Comparison of ENCODE assay signal across 25 mouse cellular contexts in the genomic region with DNA sequence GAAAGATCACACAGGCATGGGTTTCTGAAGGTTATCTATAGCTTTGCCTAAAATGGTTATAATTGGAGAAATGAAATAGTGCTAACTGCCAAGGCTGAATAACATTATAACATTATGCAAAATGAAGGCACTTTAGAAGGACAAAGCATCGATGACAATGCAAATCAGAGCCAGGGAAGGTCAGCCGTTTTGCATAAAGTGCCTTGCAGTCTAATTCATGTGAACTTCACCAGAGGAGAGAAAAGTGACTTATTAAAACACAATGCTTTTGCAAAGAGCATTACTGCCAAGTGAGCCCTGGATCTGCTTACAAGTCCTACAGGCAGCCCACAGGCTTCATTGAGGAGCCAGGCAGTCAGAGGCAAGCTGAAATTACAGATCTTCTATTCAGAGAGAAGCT.
DNase-seq lines count a peak whose midpoint lies in the region; ATAC-seq and TF ChIP-seq lines count a peak whose summit lies in the region.
"Had no signal": no experiment of that assay in that cellular context is flagged by ENCODE, and none has a peak within 500 bp of the region (broad histone marks: within the 10 kb centered on the region; RNA-seq: fewer than 3 reads in every experiment).

No protein-coding gene starts in this region.

- no peak overlapping the region for H3K27ac ChIP-seq in embryonic facial prominence, embryonic 14.5 days (replicated peaks; ENCODE audit: low read depth, low read length)
- H3K27ac ChIP-seq in embryonic facial prominence, embryonic 10.5 days (replicated peaks): no peak overlapping the region
- 0 out of 2 replicates have a peak overlapping the region, but pooled peaks have one; percentile 16 for H3K27ac ChIP-seq in hindbrain, embryonic 10.5 days
- no peak overlapping the region for H3K27ac ChIP-seq in hindbrain, embryonic 14.5 days
- no peak overlapping the region for H3K27ac ChIP-seq in CH12.LX (ENCODE audit: insufficient read depth, low read depth)
- H3K27ac ChIP-seq: embryonic facial prominence, embryonic 12.5 days; embryonic facial prominence, embryonic 15.5 days; forebrain, embryonic 10.5 days; forebrain, embryonic 12.5 days; forebrain, embryonic 15.5 days had no signal

- DNase-seq in embryonic facial prominence, embryonic 14.5 days (ENCODE audit: low spot score): peak; percentile 41
- no peak for DNase-seq in embryonic facial prominence, embryonic 10.5 days (ENCODE audit: low spot score)
- no peak for DNase-seq in hindbrain, embryonic 10.5 days (ENCODE audit: low spot score)
- DNase-seq in hindbrain, embryonic 14.5 days (ENCODE audit: low spot score): no peak
- DNase-seq in CH12.LX (ENCODE audit: extremely low read depth): peak; percentile 57
- peak; percentile 60 for DNase-seq in brain, embryonic 14.5 days (ENCODE audit: low read depth)
- DNase-seq in lung, postnatal 36 days: no peak
- DNase-seq: adrenal gland, adult 2 months; adrenal gland, postnatal 10 days; adrenal gland, postnatal 25 days; B cell, adult 2 months; cerebellum, adult 11 months; cerebellum, adult 18-20 months; cerebellum, adult 8-10 months; cerebellum, adult 9-11 months; cerebellum, postnatal 14 days; cerebellum, postnatal 36 days; embryo, embryonic 11 days had no signal

- TF ChIP-seq POLR2A in CH12.LX (IDR thresholded peaks at IDR 0.05; ENCODE audit: low read depth, low read length): no peak
- TF ChIP-seq POLR2A in brain, embryonic 14.5 days (IDR thresholded peaks at IDR 0.05; ENCODE audit: borderline replicate concordance, extremely low read depth, insufficient read depth, insufficient read length, poor library complexity, severe bottlenecking): no peak

- TF ChIP-seq RAD21 in CH12.LX (IDR thresholded peaks at IDR 0.05; ENCODE audit: low read depth, low read length): no peak

- H3K27me3 ChIP-seq in embryonic facial prominence, embryonic 14.5 days (replicated peaks; ENCODE audit: control insufficient read depth, insufficient read depth, low read length): no peaks in the 10 kb centered on the region
- no peaks in the 10 kb centered on the region for H3K27me3 ChIP-seq in embryonic facial prominence, embryonic 10.5 days (replicated peaks; ENCODE audit: low read depth, poor library complexity, severe bottlenecking)
- H3K27me3 ChIP-seq in hindbrain, embryonic 10.5 days (ENCODE audit: insufficient read depth, poor library complexity, severe bottlenecking): no peaks in the 10 kb centered on the region
- H3K27me3 ChIP-seq in hindbrain, embryonic 14.5 days (ENCODE audit: control insufficient read depth, insufficient read depth, low read length): no peaks in the 10 kb centered on the region
- H3K27me3 ChIP-seq in CH12.LX (replicated peaks): no peaks in the 10 kb centered on the region
- H3K27me3 ChIP-seq: embryonic facial prominence, embryonic 12.5 days; embryonic facial prominence, embryonic 15.5 days; forebrain, embryonic 12.5 days; forebrain, embryonic 15.5 days had no signal

- H3K9me3 ChIP-seq in embryonic facial prominence, embryonic 14.5 days (ENCODE audit: control insufficient read depth, low read length): no peaks in the 10 kb centered on the region
- H3K9me3 ChIP-seq in embryonic facial prominence, embryonic 10.5 days: no peaks in the 10 kb centered on the region
- H3K9me3 ChIP-seq in hindbrain, embryonic 10.5 days: no peaks in the 10 kb centered on the region
- H3K9me3 ChIP-seq in hindbrain, embryonic 14.5 days (ENCODE audit: control insufficient read depth, low read length): no peaks in the 10 kb centered on the region
- no peaks in the 10 kb centered on the region for H3K9me3 ChIP-seq in CH12.LX (replicated peaks; ENCODE audit: low read length)
- H3K9me3 ChIP-seq: embryonic facial prominence, embryonic 12.5 days; embryonic facial prominence, embryonic 15.5 days; forebrain, embryonic 10.5 days; forebrain, embryonic 12.5 days; forebrain, embryonic 15.5 days had no signal

- TF ChIP-seq CTCF in CH12.LX (conservative IDR thresholded peaks at IDR 0.05 in 1 of 2, IDR thresholded peaks at IDR 0.05 in 1 of 2; ENCODE audit: low read depth in 2 of 2, low read length in 2 of 2): no peak
- no peak for TF ChIP-seq CTCF in brain, embryonic 14.5 days (IDR thresholded peaks at IDR 0.05; ENCODE audit: borderline replicate concordance, extremely low read depth, insufficient read depth, insufficient read length)

- no peaks in the 10 kb centered on the region for H3K36me3 ChIP-seq in embryonic facial prominence, embryonic 14.5 days (ENCODE audit: control insufficient read depth, insufficient read depth, low read length)
- no peaks in the 10 kb centered on the region for H3K36me3 ChIP-seq in embryonic facial prominence, embryonic 10.5 days (replicated peaks)
- no peaks in the 10 kb centered on the region for H3K36me3 ChIP-seq in hindbrain, embryonic 10.5 days
- H3K36me3 ChIP-seq in hindbrain, embryonic 14.5 days (replicated peaks; ENCODE audit: control insufficient read depth, insufficient read depth): no peaks in the 10 kb centered on the region
- H3K36me3 ChIP-seq in CH12.LX (replicated peaks in 1 of 2; ENCODE audit: control insufficient read depth in 1 of 2, insufficient read depth in 1 of 2, low read length in 1 of 2): no peaks in the 10 kb centered on the region
- H3K36me3 ChIP-seq: embryonic facial prominence, embryonic 12.5 days; embryonic facial prominence, embryonic 15.5 days; forebrain, embryonic 10.5 days; forebrain, embryonic 12.5 days; forebrain, embryonic 15.5 days had no signal

- in situ Hi-C loops in CH12.LX (cut with MboI; ENCODE audit: low pct_ligation_motif_present, low pct_unique_long_range_greater_than_20kb, low sequenced_read_pairs): no loop called here

- H3K79me2 ChIP-seq in CH12.LX (replicated peaks; ENCODE audit: control insufficient read depth, extremely low read depth, insufficient read depth, poor library complexity, severe bottlenecking): no peaks in the 10 kb centered on the region

- no peak overlapping the region for H3K4me3 ChIP-seq in embryonic facial prominence, embryonic 14.5 days (ENCODE audit: low read depth, low read length)
- H3K4me3 ChIP-seq in embryonic facial prominence, embryonic 10.5 days: no peak overlapping the region
- no peak overlapping the region for H3K4me3 ChIP-seq in hindbrain, embryonic 10.5 days
- H3K4me3 ChIP-seq in hindbrain, embryonic 14.5 days (replicated peaks; ENCODE audit: low read length): no peak overlapping the region
- no peak overlapping the region for H3K4me3 ChIP-seq in CH12.LX (replicated peaks in 1 of 3; ENCODE audit: low read depth in 2 of 3, low read length in 2 of 3, poor library complexity in 1 of 3)
- H3K4me3 ChIP-seq: embryonic facial prominence, embryonic 12.5 days; embryonic facial prominence, embryonic 15.5 days; erythroblast, embryonic 14.5 days; forebrain, embryonic 10.5 days; forebrain, embryonic 12.5 days; forebrain, embryonic 15.5 days had no signal

- dilution Hi-C loops in CH12.LX (cut with MboI; ENCODE audit: extremely low pct_ligation_motif_present, extremely low pct_unique_long_range_greater_than_20kb, low sequenced_read_pairs): no loop called here

- peak; percentile 42; the same call in 1 of the 2 replicates for ATAC-seq in embryonic facial prominence, embryonic 14.5 days (ENCODE audit: low read depth)
- no peak for ATAC-seq in hindbrain, embryonic 14.5 days (ENCODE audit: low FRiP score)
- ATAC-seq: CD4-positive, CD25-positive, alpha-beta regulatory T cell, adult 4 months; forebrain, embryonic 15.5 days had no signal

- no peak overlapping the region for H3K4me2 ChIP-seq in embryonic facial prominence, embryonic 14.5 days (ENCODE audit: low read depth, low read length)
- H3K4me2 ChIP-seq in hindbrain, embryonic 14.5 days (replicated peaks): no peak overlapping the region
- H3K4me2 ChIP-seq in CH12.LX (ENCODE audit: insufficient read depth, low read depth, poor library complexity, severe bottlenecking): peak overlapping the region; percentile 22
- H3K4me2 ChIP-seq: embryonic facial prominence, embryonic 12.5 days; embryonic facial prominence, embryonic 15.5 days; forebrain, embryonic 12.5 days; forebrain, embryonic 15.5 days had no signal

- H3K9ac ChIP-seq in embryonic facial prominence, embryonic 14.5 days (ENCODE audit: low read depth, low read length): no peak overlapping the region
- H3K9ac ChIP-seq in hindbrain, embryonic 14.5 days: no peak overlapping the region
- H3K9ac ChIP-seq in CH12.LX (ENCODE audit: insufficient read depth, low read depth): no peak overlapping the region
- H3K9ac ChIP-seq: embryonic facial prominence, embryonic 12.5 days; embryonic facial prominence, embryonic 15.5 days; forebrain, embryonic 12.5 days; forebrain, embryonic 15.5 days had no signal

- 70% methylated on average over 2 of the region's 2 CpGs for WGBS in embryonic facial prominence, embryonic 14.5 days
- 80% methylated on average over 2 of the region's 2 CpGs for WGBS in embryonic facial prominence, embryonic 10.5 days
- WGBS in hindbrain, embryonic 10.5 days: 65% methylated on average over 2 of the region's 2 CpGs
- WGBS in hindbrain, embryonic 14.5 days: 26% methylated on average over 2 of the region's 2 CpGs

- H3K4me1 ChIP-seq in embryonic facial prominence, embryonic 14.5 days (ENCODE audit: control insufficient read depth, insufficient read depth, low read length): no peaks in the 10 kb centered on the region
- H3K4me1 ChIP-seq in embryonic facial prominence, embryonic 10.5 days: no peaks in the 10 kb centered on the region
- H3K4me1 ChIP-seq in hindbrain, embryonic 10.5 days (replicated peaks): peaks cover 7% of the 10 kb centered on the region
- no peaks in the 10 kb centered on the region for H3K4me1 ChIP-seq in hindbrain, embryonic 14.5 days (replicated peaks; ENCODE audit: control insufficient read depth, insufficient read depth, low read length)
- peaks cover 0 to 19% of the 10 kb centered on the region in 2 experiments; a peak in 2 of 4 replicates for H3K4me1 ChIP-seq in CH12.LX (ENCODE audit: control insufficient read depth in 1 of 2, insufficient read depth in 2 of 2)
- H3K4me1 ChIP-seq: embryonic facial prominence, embryonic 12.5 days; forebrain, embryonic 10.5 days; forebrain, embryonic 12.5 days; forebrain, embryonic 15.5 days had no signal

- TF ChIP-seq EP300 in CH12.LX (IDR thresholded peaks at IDR 0.05; ENCODE audit: low read length): no peak

TF ChIP-seq in CH12.LX, 34 proteins besides CTCF, POLR2A, EP300 and RAD21:
- TF ChIP-seq NELFE (IDR thresholded peaks at IDR 0.05; ENCODE audit: low read depth, low read length) (no peak), HCFC1 (IDR thresholded peaks at IDR 0.05; ENCODE audit: low read depth, low read length) (no peak), TCF12 (IDR thresholded peaks at IDR 0.05; ENCODE audit: low read depth, low read length) (no peak), ZC3H11A (IDR thresholded peaks at IDR 0.05; ENCODE audit: low read depth, low read length) (no peak)

Comparison
In these comparisons a context has a peak if more than half of its experiments do, and no peak if none do; other contexts are left out.
1. DNase-seq: peak in embryonic facial prominence, embryonic 14.5 days (single experiment), CH12.LX (single experiment) and brain, embryonic 14.5 days (single experiment); none in embryonic facial prominence, embryonic 10.5 days (single experiment), hindbrain, embryonic 10.5 days (single experiment), hindbrain, embryonic 14.5 days (single experiment) and lung, postnatal 36 days (single experiment).